Mouse (Mus musculus): ENCODE data around the gene Gbp9. TPM values are rescaled to one million over a fixed set of nuclear protein-coding genes. Genes with fewer than 3 reads are reported as not detected.
"Not testable (repeated sequence)": the region's sequence is repeated elsewhere in the genome, so short reads cannot be mapped to it uniquely, and the experiment has no call there.

Gbp9 gene
- polyA plus RNA-seq (2015; fragmentation: Nextera tagmentation; extraction: Ambion mirVana) = 2.4 and 2.8 TPM in 2 replicates

GRCm38 (mm10) chr5:105139409-105140088 lies at the start of gene Gbp9, which contains the start of the genes Gbp8 and Gbp4:
Gbp9 (minus strand) TSS chr5:105139539.
Gbp8 (minus strand) TSS chr5:105139540.
Gbp4 (minus strand) TSS chr5:105139586.
- 11% methylated on average over 2 of the region's 2 CpGs for WGBS (ENCODE audit: insufficient replicate concordance)
- peak within 1 kb of the TSS; percentile 30 for H3K4me2 ChIP-seq (ENCODE audit: low read depth, low read length)
- H3K27ac ChIP-seq (ENCODE audit: low read depth) = 0 out of 2 replicates have a peak within 1 kb of the TSS, but pooled peaks have one; percentile 11
- H3K4me3 ChIP-seq (ENCODE audit: low read depth, low read length); H3K36me3 ChIP-seq (replicated peaks; ENCODE audit: insufficient read depth, low read length); H3K4me1 ChIP-seq (ENCODE audit: insufficient read depth); H3K9ac ChIP-seq (replicated peaks); H3K9me3 ChIP-seq (ENCODE audit: low read length); H3K27me3 ChIP-seq (ENCODE audit: insufficient read depth, low read length): not testable (repeated sequence)
- peak; percentile 27 for DNase-seq
- peak; percentile 69 for ATAC-seq

- H3K9me3 ChIP-seq (ENCODE audit: low read length) = no peaks in the 10 kb centered on the region
- ATAC-seq = no peak
- no peak overlapping the region for H3K4me2 ChIP-seq (ENCODE audit: low read depth, low read length)
- H3K27ac ChIP-seq (ENCODE audit: low read depth) = no peak overlapping the region
- no peaks in the 10 kb centered on the region for H3K36me3 ChIP-seq (replicated peaks; ENCODE audit: insufficient read depth, low read length)
- H3K27me3 ChIP-seq (ENCODE audit: insufficient read depth, low read length) = no peaks in the 10 kb centered on the region
- no peak overlapping the region for H3K4me3 ChIP-seq (ENCODE audit: low read depth, low read length)
- no peak for TF ChIP-seq EP300 (IDR thresholded peaks at IDR 0.05; ENCODE audit: low read depth)
- TF ChIP-seq CTCF (IDR thresholded peaks at IDR 0.05; ENCODE audit: low read depth) = no peak
- H3K9ac ChIP-seq (replicated peaks) = no peak overlapping the region
- H3K4me1 ChIP-seq (ENCODE audit: insufficient read depth) = no peaks in the 10 kb centered on the region
- no peak for DNase-seq
These were observed 42.1 kb upstream of the Gbp9 start for GRCm38 (mm10) chr5:105181446-105181845.

GRCm38 (mm10) chr5:105156582-105156981 lies 17.2 kb upstream of the Gbp9 start:
- no peak overlapping the region for H3K27ac ChIP-seq (ENCODE audit: low read depth)
- H3K9ac ChIP-seq (replicated peaks) = no peak overlapping the region
- H3K9me3 ChIP-seq (ENCODE audit: low read length) = no peaks in the 10 kb centered on the region
- H3K27me3 ChIP-seq (ENCODE audit: insufficient read depth, low read length) = no peaks in the 10 kb centered on the region
- no peak for DNase-seq
- H3K36me3 ChIP-seq (replicated peaks; ENCODE audit: insufficient read depth, low read length) = no peaks in the 10 kb centered on the region
- no peak overlapping the region for H3K4me2 ChIP-seq (ENCODE audit: low read depth, low read length)
- 65% methylated on average over 5 of the region's 5 CpGs for WGBS (ENCODE audit: insufficient replicate concordance)
- no peak overlapping the region for H3K4me3 ChIP-seq (ENCODE audit: low read depth, low read length)
- H3K4me1 ChIP-seq (ENCODE audit: insufficient read depth) = no peaks in the 10 kb centered on the region
- no peak for ATAC-seq
- TF ChIP-seq CTCF (IDR thresholded peaks at IDR 0.05; ENCODE audit: low read depth) = no peak
- TF ChIP-seq EP300 (IDR thresholded peaks at IDR 0.05; ENCODE audit: low read depth) = no peak

- no peaks in the 10 kb centered on the region for H3K36me3 ChIP-seq (replicated peaks; ENCODE audit: insufficient read depth, low read length)
These were observed 14.7 kb upstream of the Gbp9 start for GRCm38 (mm10) chr5:105154049-105154448.

GRCm38 (mm10) chr5:105148062-105148461 lies 8.7 kb upstream of the Gbp9 start:
- H3K36me3 ChIP-seq (replicated peaks; ENCODE audit: insufficient read depth, low read length); H3K27ac ChIP-seq (ENCODE audit: low read depth); H3K4me1 ChIP-seq (ENCODE audit: insufficient read depth); H3K27me3 ChIP-seq (ENCODE audit: insufficient read depth, low read length); DNase-seq; H3K9ac ChIP-seq (replicated peaks); H3K4me3 ChIP-seq (ENCODE audit: low read depth, low read length); H3K4me2 ChIP-seq (ENCODE audit: low read depth, low read length); H3K9me3 ChIP-seq (ENCODE audit: low read length); ATAC-seq: not testable (repeated sequence)
- WGBS (ENCODE audit: insufficient replicate concordance) = 38% methylated on average over 2 of the region's 2 CpGs

More at GRCm38 (mm10) chr5:105154049-105154448, 14.7 kb upstream of the Gbp9 start:
- no peak overlapping the region for H3K27ac ChIP-seq (ENCODE audit: low read depth)
- no peak overlapping the region for H3K4me2 ChIP-seq (ENCODE audit: low read depth, low read length)
- H3K27me3 ChIP-seq (ENCODE audit: insufficient read depth, low read length) = no peaks in the 10 kb centered on the region
- H3K4me1 ChIP-seq (ENCODE audit: insufficient read depth) = no peaks in the 10 kb centered on the region
- no peak for DNase-seq
- TF ChIP-seq EP300 (IDR thresholded peaks at IDR 0.05; ENCODE audit: low read depth) = no peak
- TF ChIP-seq CTCF (IDR thresholded peaks at IDR 0.05; ENCODE audit: low read depth) = no peak
- H3K9me3 ChIP-seq (ENCODE audit: low read length) = no peaks in the 10 kb centered on the region
- ATAC-seq = no peak
- H3K4me3 ChIP-seq (ENCODE audit: low read depth, low read length) = no peak overlapping the region
- no peak overlapping the region for H3K9ac ChIP-seq (replicated peaks)

- H3K4me1 ChIP-seq (ENCODE audit: insufficient read depth) = no peaks in the 10 kb centered on the region
These were observed 7.1 kb upstream of the Gbp9 start for GRCm38 (mm10) chr5:105146447-105146846.

GRCm38 (mm10) chr5:105145731-105146130 lies 6.4 kb upstream of the Gbp9 start:
- 25% methylated on average over 3 of the region's 3 CpGs for WGBS (ENCODE audit: insufficient replicate concordance)
- not testable (repeated sequence) for DNase-seq; H3K4me2 ChIP-seq (ENCODE audit: low read depth, low read length); H3K9me3 ChIP-seq (ENCODE audit: low read length); H3K36me3 ChIP-seq (replicated peaks; ENCODE audit: insufficient read depth, low read length); H3K4me3 ChIP-seq (ENCODE audit: low read depth, low read length); H3K9ac ChIP-seq (replicated peaks); H3K27me3 ChIP-seq (ENCODE audit: insufficient read depth, low read length); H3K4me1 ChIP-seq (ENCODE audit: insufficient read depth); ATAC-seq
- H3K27ac ChIP-seq (ENCODE audit: low read depth) = 0 out of 2 replicates have a peak overlapping the region, but pooled peaks have one; percentile 3

More at GRCm38 (mm10) chr5:105146447-105146846, 7.1 kb upstream of the Gbp9 start:
- H3K27me3 ChIP-seq (ENCODE audit: insufficient read depth, low read length) = no peaks in the 10 kb centered on the region
- no peak overlapping the region for H3K4me2 ChIP-seq (ENCODE audit: low read depth, low read length)
- no peaks in the 10 kb centered on the region for H3K9me3 ChIP-seq (ENCODE audit: low read length)
- H3K27ac ChIP-seq (ENCODE audit: low read depth) = no peak overlapping the region
- TF ChIP-seq CTCF (IDR thresholded peaks at IDR 0.05; ENCODE audit: low read depth) = no peak
- no peak for TF ChIP-seq EP300 (IDR thresholded peaks at IDR 0.05; ENCODE audit: low read depth)
- no peak overlapping the region for H3K4me3 ChIP-seq (ENCODE audit: low read depth, low read length)
- no peak overlapping the region for H3K9ac ChIP-seq (replicated peaks)
- DNase-seq (no peak), ATAC-seq (no peak)
- H3K36me3 ChIP-seq (replicated peaks; ENCODE audit: insufficient read depth, low read length) = no peaks in the 10 kb centered on the region

- ATAC-seq = not testable (repeated sequence)
These were observed 911 bp upstream of the Gbp9 start for GRCm38 (mm10) chr5:105140089-105140810.

More at GRCm38 (mm10) chr5:105140089-105140810, 911 bp upstream of the Gbp9 start:
- 50% methylated on average over 2 of the region's 2 CpGs for WGBS (ENCODE audit: insufficient replicate concordance)
- H3K9ac ChIP-seq (replicated peaks); H3K27me3 ChIP-seq (ENCODE audit: insufficient read depth, low read length); H3K36me3 ChIP-seq (replicated peaks; ENCODE audit: insufficient read depth, low read length); H3K4me2 ChIP-seq (ENCODE audit: low read depth, low read length); DNase-seq; H3K4me3 ChIP-seq (ENCODE audit: low read depth, low read length); H3K4me1 ChIP-seq (ENCODE audit: insufficient read depth); H3K9me3 ChIP-seq (ENCODE audit: low read length): not testable (repeated sequence)
- 0 out of 2 replicates have a peak overlapping the region, but pooled peaks have one; percentile 7 for H3K27ac ChIP-seq (ENCODE audit: low read depth)

All from liver, postnatal 0 days (tissue).